Mouse (Mus musculus): ENCODE results near the gene Nfib.

- TF ChIP-seq CTCF (IDR thresholded peaks at IDR 0.05 in 2 of 3, conservative IDR thresholded peaks at IDR 0.05 in 1 of 3; ENCODE audit: control insufficient read depth in 1 of 3, insufficient read depth in 1 of 3, low read depth in 2 of 3, low read length in 3 of 3, poor library complexity in 1 of 3, severe bottlenecking in 1 of 3) (no peak), E2F4 (IDR thresholded peaks at IDR 0.05; ENCODE audit: borderline replicate concordance, low read depth, low read length) (no peak), CHD1 (IDR thresholded peaks at IDR 0.05; ENCODE audit: low read depth, low read length) (no peak), POLR2A (IDR thresholded peaks at IDR 0.05; ENCODE audit: control insufficient read depth in 1 of 2, insufficient read depth in 1 of 2, low read depth in 1 of 2, low read length in 2 of 2, poor library complexity in 1 of 2) (no peak), MYC (IDR thresholded peaks at IDR 0.05; ENCODE audit: low read depth, low read length) (no peak), GATA1 (IDR thresholded peaks at IDR 0.05; ENCODE audit: low read depth, low read length) (no peak), TBP (IDR thresholded peaks at IDR 0.05; ENCODE audit: low read depth, low read length) (no peak), ZC3H11A (IDR thresholded peaks at IDR 0.05; ENCODE audit: low read depth, low read length) (no peak), CHD2 (IDR thresholded peaks at IDR 0.05; ENCODE audit: low read length) (no peak), JUND (IDR thresholded peaks at IDR 0.05; ENCODE audit: low read depth, low read length) (no peak), SMC3 (IDR thresholded peaks at IDR 0.05; ENCODE audit: low read depth, low read length) (no peak), GABPA (IDR thresholded peaks at IDR 0.05; ENCODE audit: low read depth, low read length) (no peak), USF2 (IDR thresholded peaks at IDR 0.05; ENCODE audit: borderline replicate concordance in 1 of 2, insufficient read depth in 1 of 2, low read depth in 1 of 2, low read length in 2 of 2) (no peak), BHLHE40 (IDR thresholded peaks at IDR 0.05; ENCODE audit: borderline replicate concordance, low read depth, low read length) (no peak)
Observed at GRCm38 (mm10) chr4:82380578-82380977, 325.0 kb downstream of the Nfib start.
